Mouse (Mus musculus) small intestine, adult 2 months (tissue): Measurements from ENCODE around the gene Synj2. TPM values are rescaled to one million over a fixed set of nuclear protein-coding genes. Genes with fewer than 3 reads are reported as not detected.

Experiments used
- H3K27ac ChIP-seq: fragments of 200-500 bp; 2 replicates; pipeline ENCODE4 v1.5.1; 2012; ENCODE audit warnings: low read depth, low read length, control low read depth, inconsistent platforms; ENCODE audit not compliant: insufficient read depth
- H3K27me3 ChIP-seq: fragments of 200-500 bp; 2 replicates; pipeline ENCODE4 v1.6.1; 2012; ENCODE audit warnings: mild to moderate bottlenecking, moderate library complexity, low read length, inconsistent platforms; ENCODE audit not compliant: control insufficient read depth, insufficient read depth
- H3K36me3 ChIP-seq: fragments of 200-500 bp; 2 replicates; pipeline ENCODE4 v1.6.1; 2012; ENCODE audit warnings: mild to moderate bottlenecking, low read length, control low read depth, inconsistent platforms; ENCODE audit not compliant: control insufficient read depth, insufficient read depth
- H3K4me1 ChIP-seq: fragments of 200-500 bp; 2 replicates; pipeline ENCODE4 v1.6.1; 2012; ENCODE audit warnings: low read length, inconsistent platforms, mixed read lengths; ENCODE audit not compliant: control insufficient read depth, insufficient read depth, insufficient read length
- H3K4me3 ChIP-seq: fragments of 200-500 bp; 2 replicates; pipeline ENCODE4 v1.5.1; 2012; ENCODE audit warnings: low read depth, mild to moderate bottlenecking, control low read depth, inconsistent platforms, low read length, moderate library complexity
- CTCF ChIP-seq: fragments of 200-500 bp; IDR thresholded peaks from 2 replicates; pipeline ENCODE4 v1.5.1; 2012; ENCODE audit warnings: low read depth, mild to moderate bottlenecking, control low read depth, inconsistent platforms, low read length, moderate library complexity, mixed read lengths; ENCODE audit not compliant: insufficient replicate concordance, insufficient read length; ENCODE audit errors: extremely low read depth
- POLR2A ChIP-seq: fragments of 200-500 bp; IDR thresholded peaks from 2 replicates; pipeline ENCODE4 v1.6.1; 2012; ENCODE audit warnings: low read depth, mild to moderate bottlenecking, control low read depth, inconsistent platforms, low read length, moderate library complexity
- WGBS: fragments of 180-500 bp; shearing (Covaris S2); methylation state at CpG from one replicate; pipeline ENCODE4 v1.1.7; 2018; 5-methylcytosine and 5-hydroxymethylcytosine counted together
- polyA plus RNA-seq: library from polyadenylated mRNA; depleted of rRNA; stranded (reverse); fragments of >200 nt; gene quantifications from 2 replicates; pipeline ENCODE4 v1.2.3, GENCODE M21; 2012

Synj2 gene
- polyA plus RNA-seq, 1 experiment = 3.1 TPM

GRCm38 (mm10) chr17:5914217-5914616, 26.9 kb upstream of the Synj2 start:
- 82% methylated on average over 5 of the region's 5 CpGs for WGBS
- H3K4me1 ChIP-seq = no peaks in the 10 kb centered on the region
- no peak overlapping the region for H3K4me3 ChIP-seq
- no peak for TF ChIP-seq POLR2A
- TF ChIP-seq CTCF = no peak
- peaks cover 56% of the 10 kb centered on the region for H3K36me3 ChIP-seq
- no peak overlapping the region for H3K27ac ChIP-seq
- no peaks in the 10 kb centered on the region for H3K27me3 ChIP-seq

- TF ChIP-seq CTCF = no peak
- TF ChIP-seq POLR2A = no peak
- no peaks in the 10 kb centered on the region; the same call in 1 of the 2 replicates for H3K4me1 ChIP-seq
- H3K27me3 ChIP-seq = no peaks in the 10 kb centered on the region
- H3K36me3 ChIP-seq = peaks cover 74% of the 10 kb centered on the region
- WGBS = 96% methylated on average over 8 of the region's 8 CpGs
- no peak overlapping the region for H3K27ac ChIP-seq
- no peak overlapping the region for H3K4me3 ChIP-seq
Measured at GRCm38 (mm10) chr17:5921954-5922353, 19.1 kb upstream of the Synj2 start.

GRCm38 (mm10) chr17:5923281-5923680, 17.8 kb upstream of the Synj2 start:
- TF ChIP-seq CTCF (peak; percentile 27; the same call in 1 of the 2 replicates), POLR2A (no peak)
- H3K36me3 ChIP-seq = peaks cover 78% of the 10 kb centered on the region
- no peaks in the 10 kb centered on the region for H3K27me3 ChIP-seq
- 84% methylated on average over 9 of the region's 9 CpGs for WGBS
- no peak overlapping the region for H3K4me3 ChIP-seq
- no peaks in the 10 kb centered on the region; the same call in 1 of the 2 replicates for H3K4me1 ChIP-seq
- H3K27ac ChIP-seq = no peak overlapping the region

- no peak for TF ChIP-seq POLR2A
- no peak for TF ChIP-seq CTCF
- no peaks in the 10 kb centered on the region for H3K27me3 ChIP-seq
- H3K27ac ChIP-seq = no peak overlapping the region
- H3K4me1 ChIP-seq = no peaks in the 10 kb centered on the region; the same call in 1 of the 2 replicates
- peaks cover 76% of the 10 kb centered on the region for H3K36me3 ChIP-seq
- WGBS = 83% methylated on average over 8 of the region's 8 CpGs
- H3K4me3 ChIP-seq = no peak overlapping the region
Measured at GRCm38 (mm10) chr17:5924238-5924637, 16.8 kb upstream of the Synj2 start.

- Histone ChIP-seq H3K36me3 (peaks cover 68% of the 10 kb centered on the region), H3K27ac (no peak overlapping the region), H3K4me1 (no peaks in the 10 kb centered on the region; the same call in 1 of the 2 replicates), H3K4me3 (no peak overlapping the region), H3K27me3 (no peaks in the 10 kb centered on the region)
- WGBS = 52% methylated on average over 7 of the region's 7 CpGs
- TF ChIP-seq CTCF = no peak
- no peak for TF ChIP-seq POLR2A
Measured at GRCm38 (mm10) chr17:5926710-5927109, 14.4 kb upstream of the Synj2 start.

- Histone ChIP-seq H3K27me3 (no peaks in the 10 kb centered on the region), H3K4me3 (no peak overlapping the region), H3K27ac (no peak overlapping the region), H3K4me1 (no peaks in the 10 kb centered on the region; the same call in 1 of the 2 replicates), H3K36me3 (peaks cover 57% of the 10 kb centered on the region)
- 75% methylated on average over 6 of the region's 6 CpGs for WGBS
- TF ChIP-seq CTCF = no peak
- no peak for TF ChIP-seq POLR2A
Measured at GRCm38 (mm10) chr17:5929031-5929430, 12.0 kb upstream of the Synj2 start.

- H3K4me1 ChIP-seq = peaks cover 5% of the 10 kb centered on the region; the same call in 1 of the 2 replicates
- no peak for TF ChIP-seq CTCF
- no peak for TF ChIP-seq POLR2A
- no peaks in the 10 kb centered on the region for H3K27me3 ChIP-seq
- no peak overlapping the region for H3K4me3 ChIP-seq
- peaks cover 32% of the 10 kb centered on the region for H3K36me3 ChIP-seq
- H3K27ac ChIP-seq = no peak overlapping the region
- 82% methylated on average over 5 of the region's 5 CpGs for WGBS
Measured at GRCm38 (mm10) chr17:5932161-5932560, 8.9 kb upstream of the Synj2 start.
